Mouse (Mus musculus) stomach, postnatal 0 days (tissue): Measurements from ENCODE around the gene Sh3pxd2b.

Source experiments
- CTCF ChIP-seq: IDR thresholded peaks from 2 replicates; pipeline ENCODE4 v1.5.1; 2016; ENCODE audit warnings: antibody characterized with exemption, low read depth, mild to moderate bottlenecking, moderate library complexity
- EP300 ChIP-seq: optimal IDR thresholded peaks from 2 replicates; pipeline ENCODE3; 2016; ENCODE audit warnings: antibody characterized with exemption

- no peak for TF ChIP-seq CTCF
- no peak for TF ChIP-seq EP300
Observed at GRCm38 (mm10) chr11:32339131-32339531, 8.5 kb upstream of the Sh3pxd2b start.
